Mouse (Mus musculus) G1E-ER4 (cell line): ENCODE measurements around the gene Inka1. TPM values are rescaled to one million over a fixed set of nuclear protein-coding genes. Genes with fewer than 3 reads are reported as not detected.

Source experiments
- GATA1 ChIP-seq: IDR thresholded peaks from one replicate; pipeline ENCODE4 v1.8.0; 2012; ENCODE audit warnings: low read length, inconsistent platforms
- polyA plus RNA-seq: library from polyadenylated mRNA; stranded (reverse); fragments of >175 nt; gene quantifications from 2 replicates; pipeline ENCODE4 v1.2.3, GENCODE M21; 2012

Gene Inka1
- polyA plus RNA-seq, 1 experiment: 110 TPM

DNA sequence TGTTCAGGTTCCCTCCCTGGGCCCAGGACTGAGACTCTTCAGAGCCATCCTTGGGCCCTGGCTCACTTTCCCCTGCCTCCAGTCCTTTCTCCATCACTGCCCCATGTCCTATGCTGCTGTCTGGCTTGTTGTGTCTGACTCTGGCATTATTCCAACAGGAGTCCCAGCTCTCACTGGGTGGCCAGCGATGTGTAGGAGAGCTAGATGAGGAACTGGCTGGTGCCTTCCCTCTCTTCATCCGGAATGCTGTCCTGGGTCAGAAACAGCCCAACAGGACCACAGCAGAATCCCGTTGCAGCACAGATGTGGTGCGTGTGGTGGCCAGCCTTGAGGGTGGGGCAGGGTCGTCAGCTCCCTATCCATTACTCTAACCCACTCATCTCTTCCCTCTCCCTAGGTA lies 15.4 kb downstream of the Inka1 start:
- TF ChIP-seq GATA1: no peak

DNA sequence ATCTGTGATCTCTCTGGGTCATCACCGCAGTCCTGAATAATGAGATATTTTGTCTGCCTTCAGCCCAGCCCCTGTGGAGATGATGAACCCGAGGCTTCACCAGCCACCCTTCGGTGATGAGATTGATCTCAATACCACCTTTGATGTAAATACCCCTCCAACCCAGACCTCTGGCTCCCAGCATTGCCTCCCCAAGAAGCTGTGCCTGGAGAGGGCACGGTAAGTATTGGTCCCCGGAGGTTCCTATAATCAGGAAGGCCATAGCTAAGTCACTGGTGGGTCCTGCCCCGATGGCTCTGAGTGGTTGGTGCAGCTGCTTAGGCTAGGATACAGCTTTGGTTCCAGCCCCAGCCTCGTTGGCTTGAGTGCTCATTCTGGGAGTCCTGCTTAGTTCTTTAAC lies 17.1 kb downstream of the Inka1 start:
- no peak for TF ChIP-seq GATA1

DNA sequence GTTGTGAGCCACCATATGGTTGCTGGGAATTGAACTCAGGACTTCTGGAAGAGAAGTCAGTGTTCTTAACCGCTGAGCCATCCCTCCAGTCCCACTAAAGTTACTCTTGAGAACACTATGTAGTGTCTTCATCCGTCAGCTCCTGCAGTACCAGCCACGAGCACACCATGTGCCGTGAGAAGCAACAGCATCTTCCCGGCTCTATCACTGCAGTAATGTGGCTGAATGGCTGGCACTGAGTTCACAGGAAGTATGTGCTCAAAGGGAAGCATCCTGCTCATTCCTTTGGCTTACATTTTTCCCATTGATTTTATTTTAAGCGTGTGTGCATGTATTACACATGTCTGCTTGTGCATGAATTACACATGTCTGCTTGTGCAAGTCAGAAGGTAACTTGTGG lies 18.2 kb downstream of the Inka1 start:
- TF ChIP-seq GATA1: no peak

- no peak for TF ChIP-seq GATA1
Measured at GRCm38 (mm10) chr9:107966676-107967075, 19.0 kb downstream of the Inka1 start.

DNA sequence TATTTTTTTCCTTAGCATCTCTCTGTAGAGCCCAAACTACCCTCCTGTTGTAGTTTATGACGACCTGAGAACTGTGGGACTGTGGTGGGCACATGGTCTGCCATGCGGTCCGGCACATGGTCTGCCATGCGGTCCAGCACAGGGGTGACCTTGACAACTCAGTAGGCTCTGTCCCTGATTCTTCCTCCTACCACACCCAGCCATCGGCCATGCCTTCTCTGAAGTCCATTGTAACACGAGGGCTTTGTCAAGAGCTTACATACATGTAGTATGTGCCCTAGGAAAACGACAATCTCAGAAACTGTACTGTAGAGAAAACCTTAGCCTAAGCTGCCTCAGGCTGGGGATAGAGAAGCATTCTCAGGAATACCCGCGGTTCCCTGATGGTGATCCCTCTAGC lies 21.0 kb downstream of the Inka1 start:
- no peak for TF ChIP-seq GATA1

- TF ChIP-seq GATA1: no peak
Measured at GRCm38 (mm10) chr9:107963700-107964099, 22.0 kb downstream of the Inka1 start.

DNA sequence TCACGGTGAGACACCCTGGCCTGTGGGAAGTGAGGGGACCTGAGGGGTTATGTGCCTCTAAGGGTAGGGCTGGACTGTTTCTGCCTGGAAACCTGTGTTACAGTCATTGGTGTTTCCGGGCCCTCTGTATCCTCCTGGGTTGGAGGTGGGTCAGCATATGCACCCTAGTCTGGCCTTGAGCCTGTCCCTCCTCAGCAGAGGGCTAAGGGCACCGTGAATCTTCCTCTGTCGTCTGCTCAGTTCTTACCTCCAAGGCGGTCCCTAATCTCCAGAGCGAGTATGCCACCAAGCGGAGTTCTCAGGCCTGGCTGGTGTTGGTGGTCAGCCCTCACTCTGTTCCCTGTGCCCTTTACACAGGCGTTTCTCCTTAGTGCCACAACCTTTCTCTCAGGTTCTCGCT lies 22.8 kb downstream of the Inka1 start:
- TF ChIP-seq GATA1: no peak

GRCm38 (mm10) chr9:107961881-107962280 lies 23.8 kb downstream of the Inka1 start:
- no peak for TF ChIP-seq GATA1

DNA sequence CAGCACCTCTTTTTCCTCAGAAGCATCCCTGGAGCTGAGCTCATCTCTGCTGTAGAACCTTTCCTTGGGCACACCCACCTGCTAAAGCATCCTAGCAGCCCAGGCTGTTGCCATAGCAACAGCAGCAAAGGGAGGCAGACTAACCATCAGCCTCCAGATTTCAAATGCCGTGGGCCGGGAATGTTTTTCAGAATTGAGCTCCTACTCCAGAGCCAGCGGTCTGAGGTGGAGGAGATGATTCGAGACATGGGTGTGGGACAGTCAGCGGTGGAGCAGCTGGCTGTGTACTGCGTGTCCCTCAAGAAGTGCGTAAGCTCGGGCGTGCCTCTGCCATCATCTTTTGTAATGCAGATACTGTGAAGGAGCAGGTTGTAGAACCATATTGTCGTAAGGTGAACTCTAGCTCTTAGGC lies 24.3 kb downstream of the Inka1 start:
- TF ChIP-seq GATA1: no peak

DNA sequence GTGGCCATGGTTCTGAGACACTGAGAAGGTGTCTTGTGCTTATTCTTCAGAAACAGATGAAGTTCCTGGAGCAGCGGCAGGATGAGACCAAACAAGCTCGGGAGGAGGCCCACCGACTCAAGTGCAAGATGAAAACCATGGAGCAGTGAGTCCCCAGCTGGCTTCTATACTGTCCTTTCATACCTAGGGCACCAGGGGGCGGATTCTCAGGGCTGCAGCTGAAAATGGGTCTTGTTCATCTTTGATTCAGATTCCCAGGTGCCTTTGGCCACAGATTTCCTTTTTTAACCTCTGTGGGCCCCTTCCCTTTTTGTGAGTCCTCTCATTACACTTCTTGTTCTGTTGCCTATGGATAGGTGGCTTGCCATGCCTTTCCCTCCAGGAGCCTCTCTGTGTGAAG lies 24.8 kb downstream of the Inka1 start:
- TF ChIP-seq GATA1: no peak

- no peak for TF ChIP-seq GATA1
Measured at GRCm38 (mm10) chr9:107959896-107960295, 25.8 kb downstream of the Inka1 start.

DNA sequence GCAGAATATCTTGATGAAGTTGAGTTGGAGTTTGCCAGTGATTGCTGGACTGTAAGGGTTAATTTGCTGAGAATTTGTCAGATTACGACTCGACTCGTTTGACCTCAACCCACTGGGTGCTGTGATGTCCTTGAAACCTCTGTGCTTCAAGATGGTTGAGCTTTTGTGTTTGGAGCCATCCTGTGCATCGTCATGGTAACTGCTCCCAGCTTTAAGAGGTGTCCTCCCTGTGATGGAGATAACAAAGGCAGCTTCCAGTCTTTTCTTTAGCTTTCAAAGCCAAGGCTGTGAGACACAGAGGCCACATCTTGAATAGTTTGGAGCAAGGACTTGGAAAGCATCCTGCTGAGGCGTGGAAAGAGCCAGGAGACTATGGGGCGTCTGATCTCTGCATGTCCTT lies 28.5 kb downstream of the Inka1 start:
- TF ChIP-seq GATA1: no peak

DNA sequence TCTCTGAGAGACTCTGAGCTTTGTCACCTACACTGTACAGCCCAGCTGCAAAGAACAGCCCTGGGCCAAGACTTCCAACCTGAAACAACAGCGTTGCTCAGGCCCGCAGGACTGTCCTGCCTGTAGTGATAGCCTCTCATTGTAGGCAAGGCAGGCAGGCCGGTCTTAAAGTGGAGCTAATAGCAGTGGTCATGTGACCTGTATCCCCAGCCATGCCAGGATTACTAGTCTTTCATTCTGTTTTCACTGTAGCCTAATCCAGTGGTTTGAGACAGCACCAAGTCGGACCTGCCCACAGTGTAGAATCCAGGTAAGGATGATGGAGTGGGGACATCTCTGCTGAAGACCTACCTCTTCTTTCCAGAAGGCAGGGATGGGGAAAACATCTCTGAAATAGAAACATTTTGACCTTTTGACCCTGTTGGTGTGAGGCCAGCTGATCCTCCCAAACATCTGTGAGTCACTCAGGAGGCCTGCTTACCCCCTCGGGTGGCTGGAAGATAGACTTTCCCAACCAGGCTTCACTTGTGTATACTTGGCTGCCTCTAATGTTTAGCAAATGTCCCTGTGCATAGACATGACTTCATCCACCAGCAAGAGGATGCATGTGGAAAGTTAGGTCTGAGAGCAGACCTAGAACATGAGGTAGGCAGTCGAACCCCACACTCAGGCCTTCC lies 29.9 kb downstream of the Inka1 start:
- no peak for TF ChIP-seq GATA1

DNA sequence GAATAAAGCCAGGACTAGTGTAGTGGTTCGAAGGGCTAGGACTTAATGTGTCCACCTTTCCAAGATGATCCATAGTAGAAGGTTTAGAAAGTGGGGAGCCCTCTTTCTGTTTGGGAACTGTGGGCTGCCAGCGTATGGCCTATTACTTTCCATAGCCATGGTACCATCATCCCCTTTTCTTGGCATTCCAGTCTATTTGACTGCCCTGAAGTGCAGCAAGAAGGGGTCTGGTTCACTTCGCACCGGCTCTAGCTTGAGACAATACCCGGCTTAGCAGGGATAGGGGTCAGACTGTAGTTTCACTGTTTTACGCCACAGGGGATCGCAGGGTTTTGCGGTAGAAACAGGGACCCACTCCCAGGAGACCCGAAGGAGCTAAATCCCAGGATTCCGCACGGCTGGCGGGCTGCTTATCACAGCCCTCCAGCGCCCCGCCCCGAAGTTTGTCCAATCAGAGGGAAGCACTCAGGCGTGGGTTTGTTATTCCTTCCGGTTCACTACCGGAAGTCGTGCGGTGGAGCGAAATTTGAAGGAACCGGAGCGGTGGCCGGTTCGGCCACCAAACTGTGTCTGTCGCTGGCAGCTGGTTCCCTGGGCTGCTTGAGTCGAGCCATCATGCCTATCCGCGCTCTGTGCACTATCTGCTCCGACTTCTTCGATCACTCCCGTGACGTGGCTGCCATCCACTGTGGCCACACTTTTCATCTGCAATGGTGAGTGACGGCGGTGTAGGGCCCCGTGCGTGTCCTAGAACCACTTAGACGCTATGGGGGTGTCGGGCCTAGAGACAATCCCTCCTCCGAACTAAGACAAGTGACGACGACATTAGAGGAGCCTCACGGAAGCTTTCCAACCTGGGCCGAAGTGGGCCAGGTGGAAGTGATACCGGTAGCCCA lies 35.0 kb downstream of the Inka1 start:
- TF ChIP-seq GATA1: no peak

- no peak for TF ChIP-seq GATA1
Measured at GRCm38 (mm10) chr9:107949922-107950235, 35.8 kb downstream of the Inka1 start, which contains the start of gene Traip. Gene Traip, plus strand, starts transcription at chr9:107950136.

DNA sequence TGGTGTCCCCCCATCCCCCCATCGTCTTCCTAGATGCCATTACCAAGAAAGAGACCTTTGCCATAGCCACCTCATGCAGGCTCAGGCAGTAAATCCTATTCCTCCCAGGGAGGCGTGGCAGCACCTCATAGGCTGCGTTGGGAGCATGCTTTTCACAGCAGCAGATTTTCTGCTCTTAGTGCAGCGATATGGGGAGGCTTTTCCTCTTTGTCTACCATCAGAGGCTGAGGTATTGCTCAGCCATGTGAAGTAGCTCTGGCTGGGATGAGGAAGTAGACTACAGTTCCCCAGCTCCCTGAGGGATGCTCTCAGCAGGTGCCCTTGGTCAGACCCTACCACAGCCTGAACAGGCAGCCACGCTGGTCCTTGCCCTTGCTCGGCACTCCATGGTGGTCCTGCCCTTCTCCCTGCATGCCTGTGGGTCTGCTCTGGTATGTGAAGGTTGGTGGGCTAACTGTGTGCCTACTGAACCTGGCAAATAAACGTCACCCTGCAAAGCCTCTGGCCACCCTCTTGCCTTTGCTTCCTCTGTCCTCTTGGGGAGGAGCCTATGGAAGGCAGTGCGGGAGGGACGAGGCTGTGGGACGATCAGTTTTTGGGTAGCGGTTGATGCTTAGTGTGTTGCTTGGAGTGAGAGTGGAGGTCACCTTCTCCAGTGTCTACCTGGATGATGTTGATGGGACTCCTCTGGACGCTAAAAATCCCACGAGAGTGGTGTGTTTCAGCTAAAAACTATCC lies 36.3 kb downstream of the Inka1 start:
- TF ChIP-seq GATA1: no peak
